Mouse (Mus musculus): ENCODE measurements around the gene Cdh23.
A peak's percentile ranks its signal among the peaks of the same experiment; 100 is the strongest.
"Not testable (repeated sequence)": the region's sequence is repeated elsewhere in the genome, so short reads cannot be mapped to it uniquely, and the experiment has no call there.

Gene Cdh23

DNA sequence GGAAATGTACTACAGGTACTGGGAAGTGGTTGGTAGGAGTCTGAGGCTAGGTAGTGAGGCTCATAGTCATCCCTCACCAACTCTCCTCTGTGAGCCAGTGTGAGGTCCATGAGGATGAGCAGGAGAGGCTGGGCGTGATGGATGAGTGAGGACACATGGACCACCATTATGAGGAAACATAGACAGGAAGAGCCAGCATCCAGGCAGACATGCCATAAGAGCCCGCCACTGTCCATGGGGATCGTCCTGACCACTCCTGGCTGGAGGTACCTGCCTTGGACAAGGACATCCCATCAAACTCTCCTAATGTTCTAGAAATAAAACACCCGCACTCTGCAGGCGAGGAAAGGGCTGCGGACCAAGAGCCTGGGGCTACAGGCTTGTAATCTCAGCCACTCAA lies at the start of gene Cdh23:
Cdh23 (minus strand) TSS at position 101 of the 400 bp plus-strand sequence.
- DNase-seq (ENCODE audit: low spot score), result no peak

GRCm38 (mm10) chr10:60744543-60745290 lies 48.4 kb upstream of the Cdh23 start:
- no peak for DNase-seq (ENCODE audit: low spot score)

DNA sequence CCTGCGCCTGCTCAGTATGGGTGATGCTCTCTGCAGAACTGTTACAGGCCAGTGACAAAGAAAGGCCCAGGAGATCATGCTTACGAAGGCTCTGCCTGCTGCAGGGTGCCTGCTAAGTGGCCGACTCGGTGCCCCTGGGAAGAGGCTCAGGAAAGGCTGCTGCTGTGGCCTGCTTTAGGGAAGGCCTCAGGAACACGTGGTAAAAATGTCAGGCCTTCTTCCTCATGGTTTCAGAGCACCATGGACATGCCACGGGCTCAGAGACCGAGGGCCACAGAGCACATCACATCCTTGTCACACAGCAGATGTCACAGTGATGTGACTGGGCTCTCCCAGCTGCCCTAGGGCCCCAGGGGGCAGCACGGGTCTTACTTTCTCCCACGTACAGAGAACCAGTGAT lies 47.4 kb upstream of the Cdh23 start:
- DNase-seq (ENCODE audit: low spot score), result no peak

DNA sequence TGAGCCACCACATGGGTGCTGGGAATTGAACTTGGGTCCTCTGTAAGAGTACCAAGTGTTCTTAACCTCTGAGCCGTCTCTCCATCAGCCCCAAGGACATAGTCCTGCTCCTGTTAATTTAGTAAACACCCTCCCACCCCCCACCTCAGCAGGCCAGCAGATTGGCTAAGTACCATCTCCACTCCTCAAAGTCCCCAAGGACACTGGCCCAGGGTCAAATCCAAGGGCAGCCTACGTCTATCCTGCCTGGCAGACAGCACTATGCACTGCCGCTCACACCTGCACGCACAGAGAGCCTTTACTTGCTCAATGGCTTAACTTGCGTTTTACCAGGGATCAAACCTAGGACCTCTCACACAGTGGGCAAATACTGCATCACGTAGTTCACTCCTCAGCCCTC lies 46.7 kb upstream of the Cdh23 start:
- peak; percentile 35 for DNase-seq (ENCODE audit: low spot score)

DNA sequence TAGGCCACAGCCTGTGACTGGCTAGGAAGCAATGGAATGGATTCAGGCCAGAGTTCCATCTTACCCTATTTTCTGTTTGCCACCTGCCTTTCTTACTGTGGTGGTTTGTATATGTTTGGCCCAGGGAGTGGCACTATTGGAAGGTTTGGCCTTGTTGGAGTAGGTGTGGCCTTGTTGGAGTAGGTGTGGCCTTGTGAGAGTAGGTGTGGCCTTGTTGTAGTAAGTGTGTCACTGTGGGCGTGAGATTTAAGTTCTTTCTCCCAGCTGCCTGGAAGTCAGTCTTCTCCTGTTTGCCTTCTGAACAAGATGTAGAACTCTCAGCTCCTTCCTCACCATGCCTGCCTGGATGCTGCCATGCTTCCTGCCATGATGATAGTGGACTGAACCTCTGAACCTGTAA lies 46.0 kb upstream of the Cdh23 start:
- not testable (repeated sequence) for DNase-seq (ENCODE audit: low spot score)

GRCm38 (mm10) chr10:60741435-60741834 lies 45.1 kb upstream of the Cdh23 start:
- DNase-seq (ENCODE audit: low spot score), result no peak

- no peak for DNase-seq (ENCODE audit: low spot score)
Observed at GRCm38 (mm10) chr10:60739619-60740363, 43.5 kb upstream of the Cdh23 start.

- DNase-seq (ENCODE audit: low spot score), result no peak
Observed at GRCm38 (mm10) chr10:60737886-60738640, 41.8 kb upstream of the Cdh23 start.

- no peak for DNase-seq (ENCODE audit: low spot score)
Observed at GRCm38 (mm10) chr10:60737169-60737728, 41.0 kb upstream of the Cdh23 start.

- no peak for DNase-seq (ENCODE audit: low spot score)
Observed at GRCm38 (mm10) chr10:60735737-60736136, 39.4 kb upstream of the Cdh23 start.

GRCm38 (mm10) chr10:60733471-60733870 lies 37.2 kb upstream of the Cdh23 start:
- no peak for DNase-seq (ENCODE audit: low spot score)

GRCm38 (mm10) chr10:60732397-60732861 lies 36.1 kb upstream of the Cdh23 start:
- no peak for DNase-seq (ENCODE audit: low spot score)

DNA sequence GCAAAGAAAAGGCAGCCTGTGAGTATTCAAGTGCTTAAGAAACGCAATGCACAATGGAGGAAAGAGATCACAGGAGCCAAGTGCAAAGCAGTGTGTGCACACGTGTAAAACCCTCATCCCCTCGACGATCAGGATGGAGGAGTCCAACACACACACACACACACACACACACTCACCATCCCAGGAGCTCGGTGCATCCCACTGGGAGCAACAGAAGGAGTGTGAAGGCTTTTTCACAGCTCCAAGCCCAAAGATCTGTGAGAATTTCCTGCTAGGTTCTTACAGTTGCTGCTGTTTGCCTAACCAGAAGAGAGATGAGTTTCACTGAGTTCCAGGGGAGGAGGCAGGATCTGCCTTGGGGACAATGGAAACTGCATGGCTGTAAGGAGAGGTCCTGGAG lies 35.5 kb upstream of the Cdh23 start:
- DNase-seq (ENCODE audit: low spot score), result no peak

DNA sequence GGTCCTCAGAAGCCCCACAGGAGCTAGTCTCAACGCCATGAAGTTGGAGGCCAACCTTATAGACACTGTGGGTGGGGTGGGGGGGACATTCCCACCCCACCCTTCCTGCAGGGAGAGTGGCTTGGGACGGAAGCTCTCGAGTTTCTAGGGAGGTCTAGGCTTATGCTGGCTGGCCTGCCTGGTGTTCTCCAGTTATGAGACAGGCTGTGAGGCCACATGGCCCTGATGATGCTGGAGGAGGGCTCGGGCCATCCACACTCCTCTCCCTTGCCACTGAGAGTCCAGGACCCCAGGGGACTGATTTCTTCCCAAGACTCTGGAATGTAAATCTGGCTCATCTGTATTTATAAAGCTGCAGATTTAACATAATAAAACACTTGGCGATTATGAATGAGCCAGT lies 31.0 kb upstream of the Cdh23 start:
- no peak for DNase-seq (ENCODE audit: low spot score)

DNA sequence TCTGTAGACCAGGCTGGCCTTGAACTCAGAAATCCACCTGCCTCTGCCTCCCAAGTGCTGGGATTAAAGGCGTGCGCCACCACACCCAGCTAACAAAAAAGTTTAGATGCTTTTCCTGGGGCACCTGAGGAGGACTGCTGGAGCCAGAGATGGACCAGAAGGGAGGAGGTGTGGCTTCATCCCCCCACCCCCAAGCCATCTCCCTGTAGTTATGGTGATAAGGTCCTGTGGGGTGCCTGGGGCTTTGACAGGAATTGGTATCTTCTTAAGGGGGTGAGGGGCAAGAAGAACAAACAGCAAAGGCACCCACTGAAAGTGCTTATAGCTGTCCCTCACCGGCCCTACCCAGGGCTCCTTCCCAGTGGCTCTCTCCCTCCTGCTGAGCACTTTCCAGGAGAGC lies 30.6 kb upstream of the Cdh23 start:
- no peak for DNase-seq (ENCODE audit: low spot score)

DNA sequence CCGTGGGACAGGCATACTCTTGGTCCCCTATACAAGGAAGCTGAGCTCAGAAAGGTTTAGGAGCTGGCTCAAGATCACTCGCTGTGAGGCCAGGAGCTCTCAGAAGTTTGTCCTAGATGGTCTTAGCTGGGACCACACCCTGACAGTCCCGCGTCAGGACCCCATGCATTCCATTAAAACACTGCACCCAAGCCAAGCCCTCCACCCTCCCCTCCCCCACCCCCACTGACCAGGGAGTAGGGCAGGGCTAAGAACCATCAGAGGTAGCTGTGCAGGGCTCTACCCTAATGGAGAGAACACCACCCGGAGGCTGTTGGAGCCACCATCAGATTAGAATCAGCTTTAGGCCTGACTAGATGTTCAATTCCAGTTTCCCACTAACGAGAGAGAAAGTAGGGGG lies 28.2 kb upstream of the Cdh23 start:
- no peak for DNase-seq (ENCODE audit: low spot score)

DNA sequence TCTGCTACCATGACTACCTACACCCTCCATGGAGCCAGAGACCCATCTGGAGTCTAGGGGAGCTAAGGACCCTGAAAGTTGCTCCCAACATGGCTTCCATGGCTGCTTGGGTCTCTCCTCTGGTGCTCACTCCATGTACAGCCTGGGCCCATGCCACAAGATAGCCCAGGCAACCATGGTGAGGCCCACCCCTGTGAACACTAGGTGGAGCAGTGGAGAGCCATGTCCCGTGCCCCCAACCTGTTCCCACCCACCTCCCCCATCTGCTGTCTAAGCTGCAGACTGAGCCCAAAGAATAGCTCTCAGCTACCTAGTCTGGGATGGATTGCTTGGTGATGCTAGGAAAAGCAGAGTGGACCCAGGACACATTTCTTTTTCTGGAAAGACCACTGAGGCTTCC lies 27.1 kb upstream of the Cdh23 start:
- no peak for DNase-seq (ENCODE audit: low spot score)

GRCm38 (mm10) chr10:60721640-60722039 lies 25.4 kb upstream of the Cdh23 start:
- no peak for DNase-seq (ENCODE audit: low spot score)

- no peak for DNase-seq (ENCODE audit: low spot score)
Observed at GRCm38 (mm10) chr10:60720461-60720860, 24.2 kb upstream of the Cdh23 start.

DNA sequence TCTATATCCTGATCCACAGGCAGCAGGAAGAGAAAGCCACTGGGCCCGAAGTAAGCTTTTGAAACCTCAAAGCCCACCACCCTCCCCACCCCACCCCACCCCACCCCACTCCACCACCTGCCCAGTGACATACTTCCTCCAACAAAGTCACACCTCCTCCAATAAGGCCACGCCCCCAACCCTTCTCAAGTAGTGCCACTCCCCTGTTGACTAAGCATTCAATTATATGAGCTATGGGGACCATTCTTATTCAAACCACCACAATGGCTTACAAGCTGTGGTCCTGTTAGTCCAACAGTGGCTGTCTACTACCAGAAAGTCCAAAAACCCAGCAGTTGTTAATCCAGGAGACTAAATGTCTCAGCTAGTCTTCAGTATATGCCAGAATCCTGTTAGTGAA lies 22.2 kb upstream of the Cdh23 start:
- DNase-seq (ENCODE audit: low spot score), result no peak

DNA sequence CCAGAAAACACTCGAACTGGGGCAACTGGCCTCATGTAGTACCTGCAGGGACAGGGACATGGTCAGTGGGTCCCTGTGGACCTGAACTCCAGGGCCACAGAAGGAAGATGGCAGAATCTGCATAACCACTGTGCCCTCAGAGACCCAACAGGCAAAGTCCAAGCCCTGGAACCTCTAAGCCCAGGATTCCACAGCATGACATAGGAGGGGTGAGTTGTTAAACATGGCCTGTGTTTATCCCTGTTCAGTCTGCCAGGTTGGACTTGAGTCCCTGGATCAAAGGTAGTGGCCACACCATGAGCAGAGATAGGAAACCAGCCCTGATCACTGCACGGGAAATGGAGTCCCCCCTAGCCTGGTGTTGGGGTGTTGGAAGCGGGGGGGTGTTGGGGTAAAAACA lies 20.2 kb upstream of the Cdh23 start:
- no peak for DNase-seq (ENCODE audit: low spot score)

- DNase-seq (ENCODE audit: low spot score), result not testable (repeated sequence)
Observed at GRCm38 (mm10) chr10:60712299-60712698, 16.0 kb upstream of the Cdh23 start.
